Mouse (Mus musculus): Measurements from ENCODE around the gene Usp24.

Usp24 gene

DNA sequence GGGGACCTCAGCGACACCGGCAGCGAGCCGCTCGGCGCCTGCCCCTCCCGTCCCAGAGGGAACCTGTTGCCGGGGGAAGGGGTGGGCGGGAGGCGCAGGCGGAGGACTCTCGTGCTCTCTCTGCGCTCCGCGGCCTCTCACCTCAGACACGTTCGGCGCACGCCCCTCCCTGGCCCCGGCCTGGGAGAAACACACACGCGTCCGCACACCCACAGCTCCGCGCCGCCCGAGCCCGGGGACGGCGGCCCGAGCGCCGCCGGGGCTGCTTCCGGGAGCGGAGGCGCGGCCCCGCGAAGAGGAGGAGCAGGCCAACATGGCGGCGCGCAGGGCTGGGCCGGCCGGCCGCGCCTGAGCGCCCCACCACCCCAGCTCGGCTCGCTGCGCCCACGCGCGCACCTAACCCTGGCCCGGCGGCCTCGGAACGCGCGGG lies at the start of gene Usp24:
Gene Usp24, plus strand, starts transcription at position 293 of the 430 bp plus-strand sequence.
- DNase-seq (ENCODE audit: low spot score in 2 of 2), result peak; percentile 82 to 83

DNA sequence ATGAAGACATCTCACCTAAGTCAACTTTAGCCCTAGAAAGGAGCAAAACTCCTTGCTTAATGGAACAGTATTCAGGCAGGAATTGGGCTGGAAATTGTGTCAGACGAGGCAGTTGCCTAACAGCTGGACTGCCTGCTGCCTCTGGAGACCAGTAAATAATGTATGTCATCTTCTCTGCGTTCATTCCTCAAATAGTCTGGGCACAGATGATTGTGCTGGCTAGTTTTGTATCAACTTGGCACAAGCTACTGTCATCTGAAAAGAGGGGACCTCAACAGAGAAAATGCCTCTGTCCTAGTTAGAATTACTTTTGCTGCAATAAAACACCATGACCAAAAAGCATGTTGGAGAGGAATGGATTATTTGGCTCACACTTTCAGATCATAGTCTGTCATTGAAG lies 39.1 kb upstream of the Usp24 start:
- no peak for DNase-seq (ENCODE audit: low spot score in 2 of 2)

DNA sequence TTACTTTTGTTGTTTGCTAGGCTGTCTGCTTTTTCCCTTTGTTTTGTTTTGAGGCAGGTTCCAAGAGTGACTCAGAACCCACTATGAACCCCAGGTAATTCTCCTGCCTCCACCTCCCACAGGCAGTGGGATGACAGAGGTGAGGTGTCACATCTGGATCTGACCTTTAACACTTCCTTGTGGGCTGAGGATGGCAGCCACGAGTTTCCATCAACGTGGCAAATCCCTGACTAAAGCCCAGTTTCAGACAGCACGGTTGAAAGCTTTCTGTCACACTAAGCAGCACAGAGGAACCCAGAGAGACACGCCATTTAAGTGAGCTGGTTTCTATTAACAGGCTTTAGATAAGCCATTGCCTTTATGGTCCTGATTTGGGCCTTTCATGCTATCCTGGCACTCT lies 36.8 kb upstream of the Usp24 start:
- DNase-seq (ENCODE audit: low spot score in 2 of 2), result no peak

DNA sequence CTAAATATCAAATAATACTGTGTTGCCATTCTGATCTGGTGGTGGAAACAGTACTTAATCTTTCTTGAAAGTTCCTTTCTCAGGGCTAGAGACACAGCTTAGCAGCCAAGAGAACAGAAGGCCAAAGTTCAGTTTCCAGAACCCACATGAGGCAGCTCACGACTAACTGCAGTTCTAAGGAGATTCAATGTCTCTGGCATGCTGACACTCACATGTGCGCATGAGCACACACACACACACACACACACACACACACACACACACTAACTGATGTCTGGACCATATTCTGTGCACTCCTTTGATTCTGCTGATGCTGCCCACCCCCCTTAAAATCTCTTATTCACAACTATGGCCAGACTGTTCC lies 34.9 kb upstream of the Usp24 start:
- DNase-seq (ENCODE audit: low spot score in 2 of 2), result no peak

DNA sequence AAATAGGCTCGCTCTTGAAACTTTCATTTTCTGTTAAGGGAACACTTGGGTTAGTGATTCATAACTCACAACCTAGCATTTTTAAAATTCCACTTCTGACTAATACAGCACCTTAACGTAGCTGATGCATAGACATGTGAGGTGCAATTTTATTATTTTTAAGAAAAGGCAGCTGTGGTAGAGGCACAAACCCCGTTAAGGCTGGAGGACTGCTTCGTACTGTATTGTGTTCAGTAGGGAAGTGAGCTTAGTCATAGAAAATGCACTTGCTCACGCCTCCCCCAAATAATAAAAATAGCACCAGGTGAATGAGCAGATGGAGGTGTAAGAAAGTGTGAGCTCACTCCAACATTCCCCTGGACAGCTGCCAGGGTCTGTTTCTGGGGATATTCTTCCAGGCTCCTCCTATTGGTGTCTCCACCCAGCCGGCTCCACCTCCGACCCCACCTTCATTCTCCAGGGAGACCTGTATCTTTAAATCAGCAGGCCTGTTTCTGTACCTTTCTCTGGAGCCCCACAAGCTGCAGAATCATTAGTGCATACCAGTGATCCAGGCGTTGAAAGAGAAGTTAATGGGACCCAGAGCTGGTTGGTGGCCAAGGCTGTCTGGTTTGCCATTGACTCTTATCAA lies 34.4 kb upstream of the Usp24 start:
- DNase-seq (ENCODE audit: low spot score in 2 of 2), result no peak

DNA sequence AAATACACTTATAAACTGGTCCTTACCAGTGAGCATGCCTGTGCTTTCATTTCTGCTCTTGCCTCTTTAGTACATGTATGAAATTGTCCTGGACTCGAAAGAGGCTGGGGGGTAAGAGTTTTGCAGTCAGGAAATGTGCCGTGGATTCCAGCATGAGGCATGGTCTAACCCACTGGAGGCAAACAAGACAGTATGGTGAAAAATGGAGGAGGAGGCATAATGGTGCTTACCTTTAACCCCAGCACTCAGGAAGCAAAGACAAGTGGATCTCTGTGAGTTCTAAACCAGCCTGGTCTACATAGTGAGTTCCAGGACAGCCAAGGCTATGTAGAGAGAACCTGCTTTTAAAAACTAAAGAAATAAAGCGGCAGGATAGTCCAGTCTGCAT lies 33.9 kb upstream of the Usp24 start:
- no peak for DNase-seq (ENCODE audit: low spot score in 2 of 2)

DNA sequence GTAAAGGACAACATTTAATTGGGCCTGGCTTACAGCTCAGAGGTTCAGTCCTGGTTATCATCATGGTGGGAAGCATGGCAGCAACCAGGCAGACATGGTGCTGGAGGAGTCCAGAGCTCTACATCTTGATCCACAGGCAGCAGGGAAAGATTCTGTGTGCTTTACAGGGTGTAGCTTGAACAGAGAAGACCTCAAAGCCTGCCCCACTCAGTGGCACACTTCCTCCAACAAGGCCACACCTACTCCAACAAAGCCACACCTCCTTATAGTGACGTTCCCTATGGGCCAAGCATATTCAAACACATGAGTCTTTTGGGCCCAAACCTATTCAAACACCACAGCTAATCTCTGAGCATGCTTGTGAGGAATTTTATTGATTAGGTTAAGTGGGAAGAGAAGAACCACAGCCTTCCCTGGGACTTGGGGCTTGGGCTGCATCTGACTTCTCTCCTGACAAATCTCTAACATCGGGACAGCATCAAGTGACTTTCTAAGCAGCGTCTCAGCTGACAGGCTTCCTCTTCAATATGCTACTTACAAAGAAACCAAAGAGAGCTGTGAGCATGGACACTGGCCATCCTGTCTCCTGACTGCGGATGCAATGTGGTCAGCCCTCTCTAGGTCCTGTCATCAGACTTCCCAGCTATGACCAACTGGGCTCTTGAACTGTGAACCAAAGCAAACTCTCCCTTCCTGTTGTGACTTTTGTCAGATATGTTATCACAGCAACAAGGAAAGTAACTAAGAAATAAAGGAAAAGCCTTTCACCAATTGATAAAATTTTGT lies 28.9 kb upstream of the Usp24 start:
- no peak for DNase-seq (ENCODE audit: low spot score in 2 of 2)

DNA sequence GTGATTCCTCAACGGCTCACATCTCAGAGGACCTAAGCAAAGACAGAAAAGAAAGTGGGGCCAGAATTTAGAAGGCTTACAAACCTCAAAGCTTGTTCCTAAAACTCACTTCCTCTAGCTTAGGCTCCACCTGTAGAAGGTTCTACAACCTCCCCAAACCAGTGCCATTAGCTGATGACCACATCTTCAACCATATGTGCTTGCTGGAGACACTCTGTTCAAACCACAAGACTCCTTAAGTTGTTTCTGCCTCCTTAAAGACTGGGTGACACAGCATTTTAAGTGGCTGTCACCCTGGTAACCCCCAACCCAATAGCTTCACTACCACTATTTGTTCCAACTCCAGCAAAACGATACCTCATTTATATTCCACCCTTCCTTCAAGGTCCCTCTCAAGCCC lies 25.8 kb upstream of the Usp24 start:
- DNase-seq (ENCODE audit: low spot score in 2 of 2), result no peak

DNA sequence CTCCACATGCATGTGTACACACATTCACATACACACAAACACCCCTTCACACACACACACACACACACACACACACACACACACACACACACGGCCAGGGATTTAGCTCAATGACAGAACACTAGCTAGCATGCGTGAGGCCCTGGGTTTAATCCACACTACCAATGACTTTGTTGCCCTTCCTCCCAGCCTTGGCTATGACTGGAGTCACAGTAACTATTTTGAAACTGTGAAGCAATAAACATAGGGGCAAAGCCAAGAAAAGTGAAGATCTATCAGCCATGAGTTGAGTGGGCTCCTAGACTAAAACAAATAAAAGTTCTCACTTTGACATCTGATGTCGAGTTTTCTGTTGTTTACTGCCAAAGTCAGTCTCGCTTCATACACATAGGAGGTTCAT lies 23.2 kb upstream of the Usp24 start:
- no peak for DNase-seq (ENCODE audit: low spot score in 2 of 2)

DNA sequence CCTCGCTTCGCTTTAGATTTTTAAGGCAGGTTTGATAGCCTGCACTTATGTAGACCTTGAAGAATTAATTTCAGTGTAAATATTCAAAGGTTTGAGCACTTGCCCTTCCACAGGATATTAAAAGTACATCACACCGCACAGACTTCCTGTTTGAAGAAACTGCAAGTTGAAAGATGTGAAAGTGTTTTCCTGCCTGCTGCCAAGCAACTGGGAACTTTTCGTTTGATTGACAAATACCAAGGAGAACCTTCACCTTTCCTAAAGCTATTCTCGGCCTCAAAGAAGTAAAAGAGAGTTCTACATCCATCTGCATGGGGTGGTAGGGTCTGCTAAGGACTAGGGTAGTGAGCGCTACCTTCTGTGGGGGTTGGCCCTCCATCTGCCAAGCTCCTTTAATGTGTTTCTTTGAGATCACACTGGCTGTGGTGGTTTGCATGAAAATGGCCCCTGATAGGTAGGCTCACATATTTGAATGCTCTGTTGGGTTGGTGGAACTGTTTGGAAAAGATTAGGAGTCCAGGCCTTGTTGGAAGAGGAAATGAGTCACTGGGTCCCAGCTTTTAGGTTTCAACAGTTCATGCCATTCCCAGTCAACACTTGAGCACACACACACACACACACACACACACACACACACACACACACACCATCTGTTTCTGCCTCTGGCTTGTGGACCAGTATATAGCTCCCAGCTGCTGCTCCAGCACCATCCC lies 22.5 kb upstream of the Usp24 start:
- DNase-seq (ENCODE audit: low spot score in 2 of 2), result peak in 1 of 2 experiments; percentile 35

DNA sequence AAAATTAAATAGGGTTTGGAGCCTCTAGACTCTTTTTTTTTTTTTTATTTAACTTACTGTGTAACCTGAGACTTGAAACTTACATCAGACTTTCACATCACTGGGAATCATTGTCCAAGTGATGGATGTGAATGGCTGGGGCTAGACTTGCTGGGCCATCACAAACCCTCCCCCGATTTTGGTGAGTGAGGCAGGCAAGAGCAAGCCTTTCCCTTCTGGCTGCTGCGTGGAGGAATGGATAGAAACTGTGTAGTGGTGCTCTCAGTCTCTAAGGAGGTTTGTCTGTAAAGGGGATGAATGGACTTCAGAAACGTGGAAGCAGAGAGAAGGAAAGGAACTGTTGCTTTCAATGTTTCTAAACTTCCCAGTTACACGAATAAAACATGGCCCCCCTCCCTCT lies 20.3 kb upstream of the Usp24 start:
- DNase-seq (ENCODE audit: low spot score in 2 of 2), result no peak

DNA sequence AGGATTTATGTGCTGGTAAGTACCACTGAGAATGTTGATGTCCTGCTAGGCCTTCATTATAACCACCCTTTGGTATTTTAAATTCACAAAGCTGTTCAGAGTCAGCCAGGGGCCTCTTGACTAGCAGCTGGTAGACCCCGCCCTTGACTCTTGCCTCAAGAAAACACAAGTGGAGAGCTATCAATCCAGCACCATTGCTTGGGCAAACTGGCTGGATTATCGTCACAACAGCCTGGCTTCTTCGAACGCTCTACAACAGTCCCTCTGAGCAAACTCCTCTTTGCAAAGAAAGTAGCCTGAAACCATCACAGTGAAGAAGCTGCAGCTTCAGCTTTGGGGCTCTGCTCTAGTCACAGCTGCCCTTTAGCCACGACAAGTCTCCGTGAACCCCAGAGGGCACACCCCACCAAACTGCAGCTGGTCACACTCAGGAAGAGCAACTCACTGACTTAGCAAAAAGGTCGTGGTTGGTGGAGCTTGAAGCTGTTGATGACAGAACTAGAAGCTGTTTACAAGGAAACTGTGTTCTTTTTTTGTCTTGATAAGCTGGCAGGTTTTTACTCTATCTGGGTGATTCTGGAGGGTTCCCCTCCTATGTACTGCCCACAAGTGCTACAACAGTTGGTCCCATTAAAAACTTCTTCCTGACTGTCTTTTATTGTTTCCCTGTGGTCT lies 19.5 kb upstream of the Usp24 start:
- peak; percentile 67 to 71 for DNase-seq (ENCODE audit: low spot score in 2 of 2)

DNA sequence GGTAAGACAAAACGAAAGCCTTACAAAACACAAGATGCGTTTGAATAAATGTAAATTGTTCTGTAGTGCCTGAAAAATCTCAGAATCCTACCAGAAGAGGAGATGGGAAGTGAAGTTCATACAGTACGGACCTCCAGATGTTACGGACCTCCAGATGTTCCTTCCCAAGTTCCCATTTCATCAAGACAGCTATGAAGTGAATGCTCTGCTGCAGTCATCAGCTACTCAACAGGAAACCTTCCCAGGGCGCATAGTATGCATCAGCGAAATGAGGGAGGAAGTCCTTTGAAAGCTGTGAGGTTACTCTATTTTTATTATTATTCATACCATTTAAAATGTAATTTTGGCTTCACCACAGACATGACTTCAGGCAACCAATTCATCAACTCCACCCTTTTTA lies 14.7 kb upstream of the Usp24 start:
- DNase-seq (ENCODE audit: low spot score in 2 of 2), result no peak

DNA sequence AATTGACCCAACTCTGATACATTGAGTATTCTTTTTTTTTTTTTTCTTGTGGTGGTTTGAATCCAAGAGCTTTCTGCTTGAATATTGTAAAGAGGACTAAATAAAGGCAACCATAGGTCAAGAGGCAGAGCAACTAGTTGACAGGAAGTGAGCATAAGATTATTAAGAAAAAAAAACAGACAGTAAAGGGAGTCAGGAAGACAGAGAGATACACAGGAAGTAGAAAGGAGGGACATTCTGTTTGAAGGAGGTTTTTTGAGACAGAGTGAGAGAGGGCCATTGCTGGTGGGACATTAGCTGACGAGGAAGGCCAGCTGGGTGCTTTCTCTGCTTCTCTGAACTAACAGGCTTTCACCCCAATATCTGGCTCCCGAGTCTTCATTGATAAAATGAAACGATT lies 7.9 kb upstream of the Usp24 start:
- no peak for DNase-seq (ENCODE audit: low spot score in 2 of 2)

DNA sequence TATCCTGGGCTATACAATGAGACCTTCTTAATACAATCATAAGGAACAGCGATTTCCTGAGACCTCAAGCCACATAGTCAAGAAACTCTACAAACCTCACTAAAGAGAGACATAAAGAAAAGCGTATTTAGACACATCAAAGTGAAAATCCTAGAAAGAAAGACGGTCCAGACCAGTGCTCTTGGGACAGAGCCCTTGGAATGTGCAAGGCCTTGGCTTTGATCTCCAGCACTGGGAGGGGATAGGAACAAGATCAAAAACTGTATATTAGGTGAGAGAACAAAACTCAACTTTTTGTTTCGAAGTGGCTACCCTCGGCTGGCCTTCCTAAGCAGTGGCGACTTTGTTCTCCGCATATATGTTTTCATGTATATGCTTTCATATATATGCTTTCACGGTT lies 3.4 kb upstream of the Usp24 start:
- no peak for DNase-seq (ENCODE audit: low spot score in 2 of 2)

DNA sequence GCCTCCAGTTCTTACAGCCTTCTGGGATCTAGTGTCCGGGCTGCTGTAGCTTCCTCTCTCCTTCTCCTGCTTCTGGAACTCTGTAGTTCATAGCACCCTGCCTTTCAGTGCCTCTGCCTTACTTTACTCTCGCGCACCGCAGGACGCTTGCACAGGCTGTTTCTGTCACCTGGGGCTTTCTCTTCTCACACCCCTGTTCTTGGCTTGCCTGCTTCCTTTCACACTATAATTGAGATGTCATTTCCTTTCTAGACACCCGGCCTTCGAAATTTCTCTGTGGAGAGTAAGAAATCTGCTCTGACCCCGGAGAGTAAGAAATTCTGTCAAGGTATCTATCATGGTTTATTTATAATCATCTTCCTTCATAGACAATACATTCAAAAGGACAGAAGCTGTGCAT lies 2.9 kb upstream of the Usp24 start:
- DNase-seq (ENCODE audit: low spot score in 2 of 2), result peak; percentile 41 to 56

DNA sequence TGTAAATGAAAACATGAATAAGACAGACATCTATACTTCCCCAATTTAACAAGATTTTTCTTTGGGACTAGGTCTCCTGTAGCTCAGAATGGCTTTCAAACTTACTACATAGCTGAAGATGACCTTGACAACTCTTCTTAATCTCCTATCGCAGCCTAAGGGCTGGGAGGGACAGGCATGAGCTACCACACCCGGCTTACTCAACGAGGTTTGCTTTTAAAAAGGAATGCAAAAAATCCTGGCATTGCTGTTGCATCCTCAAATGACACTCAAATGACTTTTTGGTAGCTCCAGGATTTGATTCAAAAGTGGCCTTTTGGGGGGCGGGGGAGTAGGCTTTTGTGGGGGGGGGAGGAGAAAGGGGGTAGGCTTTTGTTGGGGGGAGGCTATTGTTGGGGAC lies 2.1 kb upstream of the Usp24 start:
- DNase-seq (ENCODE audit: low spot score in 2 of 2), result no peak

DNA sequence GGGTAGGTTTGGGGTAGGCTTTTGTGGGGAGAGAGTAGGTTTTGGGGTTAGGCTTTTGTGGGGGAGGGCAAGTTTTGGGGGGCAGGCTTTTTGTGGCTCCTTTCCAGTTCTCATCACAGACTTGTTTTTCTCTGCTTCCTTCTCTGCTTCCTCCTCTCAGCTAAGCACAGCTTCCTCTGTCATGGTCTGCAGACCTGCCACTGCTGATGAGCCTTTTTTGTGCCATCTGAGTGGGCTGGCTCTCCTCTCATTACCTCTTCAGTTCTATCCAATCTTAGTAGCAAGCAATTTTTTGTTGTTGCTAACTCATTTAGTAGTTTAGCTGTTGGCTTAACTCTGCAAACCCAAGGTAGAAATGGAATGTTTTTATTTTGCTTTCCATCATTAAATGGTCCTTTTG lies 1.7 kb upstream of the Usp24 start:
- DNase-seq (ENCODE audit: low spot score in 2 of 2), result peak; percentile 78 to 79

DNA sequence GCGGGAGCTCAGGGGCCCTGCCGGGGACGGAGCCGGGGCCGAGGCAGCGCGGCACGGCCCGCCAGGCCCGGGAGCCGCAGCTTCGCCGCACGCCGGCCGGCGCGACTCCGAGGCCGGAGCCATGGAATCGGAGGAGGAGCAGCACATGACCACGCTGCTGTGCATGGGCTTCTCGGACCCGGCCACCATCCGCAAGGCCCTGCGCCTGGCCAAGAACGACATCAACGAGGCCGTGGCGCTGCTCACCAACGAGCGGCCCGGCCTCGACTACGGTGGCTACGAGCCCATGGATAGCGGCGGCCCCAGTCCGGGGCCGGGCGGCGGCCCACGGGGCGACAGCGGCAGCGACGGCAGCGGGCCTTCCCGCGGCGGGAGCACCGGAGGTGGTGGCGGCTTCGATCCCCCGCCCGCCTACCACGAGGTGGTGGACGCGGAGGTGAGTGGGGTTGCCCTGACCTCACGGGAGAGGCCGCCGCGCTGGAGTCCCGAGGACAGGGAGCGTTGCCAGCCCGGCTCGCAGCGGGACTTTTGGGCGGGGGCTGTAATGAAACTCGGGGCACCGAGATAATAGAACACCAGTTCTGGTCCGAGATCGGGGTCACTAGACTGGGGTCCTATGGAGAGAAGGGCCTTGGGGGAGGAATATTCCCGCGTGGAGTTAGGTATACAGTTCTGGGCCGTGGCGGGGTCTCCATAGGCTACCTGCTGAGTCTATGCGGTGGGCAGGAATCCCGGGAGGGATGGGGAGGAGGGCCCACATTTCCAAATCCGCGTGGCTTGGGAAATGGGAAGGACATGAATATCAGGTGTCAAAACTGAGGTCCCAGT lies 552 bp downstream of the Usp24 start:
- DNase-seq (ENCODE audit: low spot score in 2 of 2), result peak; percentile 34 to 36

DNA sequence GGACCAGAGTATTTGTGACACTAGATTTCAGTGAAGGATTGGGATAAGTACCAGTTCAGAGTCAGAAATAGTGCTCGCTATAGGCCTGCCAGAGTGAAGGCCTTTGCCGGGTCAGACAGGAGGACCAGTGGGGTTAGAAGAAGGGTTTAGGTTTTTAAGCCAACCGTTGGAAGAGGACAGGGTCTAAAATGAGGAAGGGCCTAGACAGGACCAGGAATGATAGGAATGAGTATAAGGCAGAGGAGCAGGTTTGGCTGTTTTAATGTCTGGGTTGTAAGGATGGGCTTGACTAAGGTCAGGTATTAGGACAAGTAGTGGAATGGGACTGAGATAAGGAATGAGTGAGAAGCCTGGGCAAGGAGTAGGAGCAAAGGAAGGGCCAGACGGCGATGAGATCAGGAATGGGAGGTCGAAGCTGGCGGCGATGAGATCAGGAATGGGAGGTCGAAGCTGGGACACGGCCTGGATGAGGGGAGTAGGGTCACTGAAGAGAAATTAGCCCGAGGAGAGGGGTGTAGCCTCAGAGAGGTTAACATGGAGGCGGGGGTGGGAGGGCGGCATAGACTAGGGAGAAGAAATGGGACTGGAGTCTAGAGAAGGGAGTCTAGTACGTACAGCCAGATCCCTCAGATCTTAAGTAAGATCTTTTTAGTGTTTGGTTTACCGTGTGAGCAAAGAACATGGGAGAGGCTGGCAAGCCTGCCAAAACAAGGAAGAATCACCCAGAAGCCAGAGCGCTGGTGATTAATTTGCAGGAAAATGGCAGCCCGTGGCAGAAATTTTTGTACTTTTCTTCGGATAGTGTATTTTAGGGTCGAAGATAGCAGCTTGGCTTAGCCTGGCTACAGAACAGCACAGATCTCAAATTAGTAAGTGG lies 1.4 kb downstream of the Usp24 start:
- no peak for DNase-seq (ENCODE audit: low spot score in 2 of 2)

DNA sequence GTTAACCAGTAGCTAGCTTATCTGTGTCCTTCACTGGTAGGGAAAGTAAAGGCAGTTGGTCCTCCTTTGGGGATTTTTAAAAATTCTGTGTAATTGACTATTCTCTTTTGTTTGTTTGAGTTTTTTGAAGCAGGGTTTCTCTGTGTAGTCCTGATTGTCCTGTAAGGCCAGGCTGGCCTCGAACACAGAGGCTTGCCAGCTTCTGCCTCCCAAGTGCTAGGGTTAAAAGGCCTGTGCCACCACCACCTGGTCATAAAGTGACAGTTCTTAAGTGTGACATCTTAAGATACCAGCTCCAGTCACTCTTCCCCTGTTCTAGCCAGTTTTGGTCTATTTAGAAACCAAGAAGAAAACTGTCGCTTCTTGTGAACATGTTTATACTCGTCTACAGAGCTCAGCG lies 2.2 kb downstream of the Usp24 start:
- DNase-seq (ENCODE audit: low spot score in 2 of 2), result peak; percentile 35 to 39
